Comparison of ENCODE assay signal across 36 mouse cellular contexts in the genomic region with DNA sequence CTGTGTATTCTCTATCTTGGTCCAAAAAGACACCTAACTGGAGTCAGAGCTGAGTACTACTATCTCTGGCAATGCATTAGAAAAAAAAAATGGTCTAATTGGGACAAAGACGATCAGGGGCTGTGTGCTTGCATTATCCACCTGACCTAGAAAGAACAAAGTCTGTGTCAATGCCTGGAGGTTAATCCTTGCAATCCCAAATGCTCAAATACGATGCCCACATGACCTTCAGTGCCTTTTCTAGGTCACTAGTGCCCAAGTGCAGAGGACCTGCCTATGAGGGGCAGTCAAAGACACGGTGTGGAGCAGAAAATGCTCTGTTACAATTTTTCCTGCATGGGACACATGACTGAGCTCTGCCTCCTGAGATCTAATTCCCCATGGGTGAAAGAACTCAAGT.
"Had no signal": no experiment of that assay in that cellular context is flagged by ENCODE, and none has a peak within 500 bp of the region (broad histone marks: within the 10 kb centered on the region; RNA-seq: fewer than 3 reads in every experiment).

No protein-coding gene starts in this region.

- H3K27ac ChIP-seq: heart, adult 2 months; heart, embryonic 10.5 days; heart, embryonic 13.5 days; heart, embryonic 15.5 days; hindbrain, embryonic 10.5 days; hindbrain, embryonic 12.5 days; hindbrain, embryonic 13.5 days; hindbrain, embryonic 14.5 days; hindbrain, embryonic 15.5 days; hindbrain, postnatal 0 days; intestine, embryonic 15.5 days; kidney, embryonic 15.5 days; kidney, postnatal 0 days had no signal

- H3K4me1 ChIP-seq: heart, embryonic 10.5 days; heart, embryonic 15.5 days; intestine, embryonic 15.5 days; kidney, embryonic 15.5 days had no signal

- H3K4me2 ChIP-seq: heart, embryonic 11.5 days; heart, embryonic 12.5 days; heart, embryonic 13.5 days; heart, embryonic 15.5 days; hindbrain, embryonic 12.5 days; hindbrain, embryonic 13.5 days; hindbrain, embryonic 14.5 days; hindbrain, embryonic 15.5 days; intestine, embryonic 15.5 days; kidney, embryonic 15.5 days had no signal

- H3K9ac ChIP-seq: heart, embryonic 12.5 days; heart, embryonic 13.5 days; heart, embryonic 15.5 days; hindbrain, embryonic 12.5 days; hindbrain, embryonic 13.5 days; hindbrain, embryonic 14.5 days; hindbrain, embryonic 15.5 days; intestine, embryonic 15.5 days; kidney, embryonic 15.5 days had no signal

- H3K4me3 ChIP-seq: heart, adult 2 months; heart, embryonic 10.5 days; heart, embryonic 12.5 days; heart, embryonic 13.5 days; heart, embryonic 15.5 days; hindbrain, embryonic 10.5 days; hindbrain, embryonic 12.5 days; hindbrain, embryonic 13.5 days; hindbrain, embryonic 15.5 days; intestine, embryonic 15.5 days; kidney, embryonic 15.5 days had no signal

- H3K27me3 ChIP-seq: heart, embryonic 12.5 days; heart, embryonic 15.5 days; hindbrain, embryonic 12.5 days; hindbrain, embryonic 13.5 days; hindbrain, embryonic 15.5 days; intestine, embryonic 15.5 days; kidney, embryonic 15.5 days had no signal

- H3K9me3 ChIP-seq: heart, embryonic 10.5 days; heart, embryonic 12.5 days; heart, embryonic 13.5 days; heart, embryonic 15.5 days; hindbrain, embryonic 12.5 days; hindbrain, embryonic 13.5 days; hindbrain, embryonic 15.5 days; intestine, embryonic 15.5 days; kidney, embryonic 15.5 days had no signal

- H3K36me3 ChIP-seq: heart, embryonic 10.5 days; heart, embryonic 12.5 days; heart, embryonic 13.5 days; heart, embryonic 15.5 days; hindbrain, embryonic 10.5 days; hindbrain, embryonic 12.5 days; hindbrain, embryonic 13.5 days; hindbrain, embryonic 15.5 days; intestine, embryonic 15.5 days; kidney, embryonic 15.5 days had no signal

- DNase-seq: heart, adult 18-20 months; heart, adult 2 months; heart, postnatal 10 days; heart, postnatal 14 days; heart, postnatal 36 days; heart, postnatal 4 days; kidney, adult 11 months; kidney, adult 18-20 months; kidney, adult 2 months; kidney, adult 8-10 months; kidney, adult 9 months; kidney, postnatal 10 days; kidney, postnatal 14 days; kidney, postnatal 25 days; kidney, postnatal 36 days; kidney, postnatal 4 days; layer of hippocampus, adult 9-11 months; layer of hippocampus, postnatal 36 days had no signal

- ATAC-seq: hindbrain, embryonic 16.5 days; hindbrain, postnatal 0 days; inflammation-experienced regulatory T-cells, adult 6 months; intestine, embryonic 15.5 days; intestine, embryonic 16.5 days; intestine, postnatal 0 days had no signal
